In genomic region chr12:87418921-87419320, GRCm38 (mm10) we compare ENCODE assay signal across 9 mouse cellular contexts. TPM values are rescaled to one million over a fixed set of nuclear protein-coding genes. Genes with fewer than 3 reads are reported as not detected.
DNase-seq lines count a peak whose midpoint lies in the region; ATAC-seq lines count a peak whose summit lies in the region.
"Had no signal": no experiment of that assay in that cellular context is flagged by ENCODE, and none has a peak within 500 bp of the region (broad histone marks: within the 10 kb centered on the region; RNA-seq: fewer than 3 reads in every experiment).

No protein-coding gene starts in this region.

- H3K9me3 ChIP-seq in forebrain, embryonic 14.5 days (replicated peaks; ENCODE audit: control insufficient read depth, low read length) = no peaks in the 10 kb centered on the region
- H3K9me3 ChIP-seq in midbrain, embryonic 12.5 days = no peaks in the 10 kb centered on the region
- H3K9me3 ChIP-seq in limb, embryonic 10.5 days (replicated peaks) = no peaks in the 10 kb centered on the region

- no peak overlapping the region for H3K4me2 ChIP-seq in forebrain, embryonic 14.5 days (ENCODE audit: low read length)
- no peak overlapping the region for H3K4me2 ChIP-seq in midbrain, embryonic 12.5 days (replicated peaks)

- peak; percentile 84 for ATAC-seq in forebrain, embryonic 14.5 days
- peak; percentile 75 for ATAC-seq in midbrain, embryonic 12.5 days (ENCODE audit: low FRiP score, low read depth)

- H3K36me3 ChIP-seq in forebrain, embryonic 14.5 days (ENCODE audit: control insufficient read depth, insufficient read depth, low read length) = no peaks in the 10 kb centered on the region
- peaks cover 11% of the 10 kb centered on the region; the same call in 1 of the 2 replicates for H3K36me3 ChIP-seq in midbrain, embryonic 12.5 days
- H3K36me3 ChIP-seq in limb, embryonic 10.5 days = peaks cover 16% of the 10 kb centered on the region

- peak; percentile 14 for DNase-seq in right cerebral cortex, postnatal 4 days
- DNase-seq in right cerebral cortex, adult 2 months (ENCODE audit: low spot score in 2 of 2) = no peak
- peak; percentile 84 for DNase-seq in forebrain, embryonic 14.5 days (ENCODE audit: low spot score)
- no peak for DNase-seq in urinary bladder, adult 18-20 months (ENCODE audit: low spot score in 2 of 2)
- DNase-seq in limb, embryonic 10.5 days (ENCODE audit: low spot score) = no peak
- no peak for DNase-seq in spleen, postnatal 4 days (ENCODE audit: low spot score in 2 of 2)
- DNase-seq: adrenal gland, postnatal 10 days; lung, adult 18-20 months had no signal

- H3K27me3 ChIP-seq in forebrain, embryonic 14.5 days (replicated peaks; ENCODE audit: control insufficient read depth, insufficient read depth, low read length) = no peaks in the 10 kb centered on the region
- H3K27me3 ChIP-seq in midbrain, embryonic 12.5 days = no peaks in the 10 kb centered on the region
- H3K27me3 ChIP-seq in limb, embryonic 10.5 days (ENCODE audit: low read depth, poor library complexity, severe bottlenecking) = no peaks in the 10 kb centered on the region

- no peak overlapping the region for H3K4me3 ChIP-seq in forebrain, embryonic 14.5 days (ENCODE audit: low read depth, low read length)
- no peak overlapping the region for H3K4me3 ChIP-seq in midbrain, embryonic 12.5 days
- no peak overlapping the region for H3K4me3 ChIP-seq in limb, embryonic 10.5 days

- H3K27ac ChIP-seq in forebrain, embryonic 14.5 days (ENCODE audit: low read depth, low read length) = peak overlapping the region; percentile 45
- H3K27ac ChIP-seq in midbrain, embryonic 12.5 days (replicated peaks) = peak overlapping the region; percentile 73
- H3K27ac ChIP-seq in limb, embryonic 10.5 days = no peak overlapping the region

- 30% methylated on average over 5 of the region's 5 CpGs for WGBS in forebrain, embryonic 14.5 days
- WGBS in midbrain, embryonic 12.5 days = 54% methylated on average over 5 of the region's 5 CpGs
- 88% methylated on average over 5 of the region's 5 CpGs for WGBS in limb, embryonic 10.5 days

- no peak overlapping the region for H3K9ac ChIP-seq in forebrain, embryonic 14.5 days (ENCODE audit: low read length)
- H3K9ac ChIP-seq in midbrain, embryonic 12.5 days (replicated peaks) = no peak overlapping the region

- peaks cover 5% of the 10 kb centered on the region for H3K4me1 ChIP-seq in forebrain, embryonic 14.5 days (ENCODE audit: control insufficient read depth, insufficient read depth, low read length)
- H3K4me1 ChIP-seq in midbrain, embryonic 12.5 days = peaks cover 14% of the 10 kb centered on the region
- no peaks in the 10 kb centered on the region for H3K4me1 ChIP-seq in limb, embryonic 10.5 days

RNA-seq across cellular contexts. Expression of gene Slirp, which starts 24.8 kb away (rescaled TPM):
- 229 and 292 TPM in 2 replicates for polyA plus RNA-seq in forebrain, embryonic 14.5 days (2014; fragmentation: Nextera tagmentation; extraction: Ambion mirVana)
- polyA plus RNA-seq in midbrain, embryonic 12.5 days (2016; fragmentation: Nextera tagmentation; extraction: Ambion mirVana) = 281 and 287 TPM in 2 replicates
- 329 and 335 TPM in 2 replicates for polyA plus RNA-seq in limb, embryonic 10.5 days (2016; fragmentation: Nextera tagmentation; extraction: Ambion mirVana)

RNA-seq across cellular contexts. Expression of gene Alkbh1, which starts 24.9 kb away (rescaled TPM):
- 25.8 and 25.9 TPM in 2 replicates for polyA plus RNA-seq in forebrain, embryonic 14.5 days (2014; fragmentation: Nextera tagmentation; extraction: Ambion mirVana)
- 51.2 and 55.2 TPM in 2 replicates for polyA plus RNA-seq in midbrain, embryonic 12.5 days (2016; fragmentation: Nextera tagmentation; extraction: Ambion mirVana)
- polyA plus RNA-seq in limb, embryonic 10.5 days (2016; fragmentation: Nextera tagmentation; extraction: Ambion mirVana) = 82.0 and 85.6 TPM in 2 replicates

RNA-seq across cellular contexts. Expression of gene Sptlc2, which starts 30.8 kb away (rescaled TPM):
- polyA plus RNA-seq in forebrain, embryonic 14.5 days (2014; fragmentation: Nextera tagmentation; extraction: Ambion mirVana) = 51.8 and 65.8 TPM in 2 replicates
- 54.8 and 65.2 TPM in 2 replicates for polyA plus RNA-seq in midbrain, embryonic 12.5 days (2016; fragmentation: Nextera tagmentation; extraction: Ambion mirVana)
- 48.2 and 57.4 TPM in 2 replicates for polyA plus RNA-seq in limb, embryonic 10.5 days (2016; fragmentation: Nextera tagmentation; extraction: Ambion mirVana)

RNA-seq across cellular contexts. Expression of gene Snw1, which starts 53.2 kb away (rescaled TPM):
- polyA plus RNA-seq in forebrain, embryonic 14.5 days (2014; fragmentation: Nextera tagmentation; extraction: Ambion mirVana) = 138 and 145 TPM in 2 replicates
- 152 and 155 TPM in 2 replicates for polyA plus RNA-seq in midbrain, embryonic 12.5 days (2016; fragmentation: Nextera tagmentation; extraction: Ambion mirVana)
- 147 and 153 TPM in 2 replicates for polyA plus RNA-seq in limb, embryonic 10.5 days (2016; fragmentation: Nextera tagmentation; extraction: Ambion mirVana)

Comparison
In these comparisons a context has a peak if more than half of its experiments do, and no peak if none do; other contexts are left out.
1. DNase-seq: peak in right cerebral cortex, postnatal 4 days (single experiment) and forebrain, embryonic 14.5 days (single experiment); none in right cerebral cortex, adult 2 months (0 of 2), urinary bladder, adult 18-20 months (0 of 2), limb, embryonic 10.5 days (single experiment) and spleen, postnatal 4 days (0 of 2).